Mouse (Mus musculus) testis, adult 2 months (tissue): ENCODE results near the gene Tkfc. TPM values are rescaled to one million over a fixed set of nuclear protein-coding genes. Genes with fewer than 3 reads are reported as not detected.

Experiments
- H3K27ac ChIP-seq: fragments of 200-500 bp; 2 replicates; pipeline ENCODE4 v1.5.1; 2012; ENCODE audit warnings: low read depth, low read length; ENCODE audit not compliant: control insufficient read depth, insufficient read depth
- H3K27me3 ChIP-seq: fragments of 200-500 bp; 2 replicates; pipeline ENCODE4 v1.6.1; 2012; ENCODE audit warnings: mild to moderate bottlenecking, low read length, moderate library complexity; ENCODE audit not compliant: control insufficient read depth, insufficient read depth
- H3K36me3 ChIP-seq: fragments of 200-500 bp; 2 replicates; pipeline ENCODE4 v1.6.1; 2012; ENCODE audit warnings: mild to moderate bottlenecking, low read length; ENCODE audit not compliant: control insufficient read depth, insufficient read depth
- H3K4me1 ChIP-seq: fragments of 200-500 bp; 2 replicates; pipeline ENCODE4 v1.6.1; 2012; ENCODE audit warnings: low read length; ENCODE audit not compliant: control insufficient read depth, insufficient read depth
- H3K4me3 ChIP-seq: fragments of 200-500 bp; 2 replicates; pipeline ENCODE4 v1.5.1; 2012; ENCODE audit warnings: low read depth, mild to moderate bottlenecking, low read length, moderate library complexity, mixed read lengths; ENCODE audit not compliant: control insufficient read depth
- CTCF ChIP-seq: fragments of 200-500 bp; IDR thresholded peaks from 2 replicates; pipeline ENCODE4 v1.5.1; 2012; ENCODE audit warnings: low read depth, mild to moderate bottlenecking, inconsistent platforms, low read length, moderate library complexity; ENCODE audit not compliant: control insufficient read depth, insufficient read depth, insufficient replicate concordance
- POLR2A ChIP-seq: fragments of 200-500 bp; IDR thresholded peaks from 2 replicates; pipeline ENCODE4 v1.6.1; 2012; ENCODE audit warnings: low read depth, mild to moderate bottlenecking, inconsistent platforms, low read length, moderate library complexity; ENCODE audit not compliant: control insufficient read depth
- polyA plus RNA-seq: library from polyadenylated mRNA; depleted of rRNA; stranded (reverse); fragments of >200 nt; gene quantifications from 2 replicates; pipeline ENCODE4 v1.2.3, GENCODE M21; 2012

Gene Tkfc
- polyA plus RNA-seq, 1 experiment = 166 TPM

- Histone ChIP-seq H3K27ac (no peak within 1 kb of the TSS), H3K4me3 (peak within 1 kb of the TSS; percentile 31)
Measured at GRCm38 (mm10) chr19:10634106-10634871, 28.8 kb upstream of the Tkfc start, which contains the start of gene Vwce. Vwce (plus strand) TSS chr19:10634213.

GRCm38 (mm10) chr19:10608573-10609240, 3.3 kb upstream of the Tkfc start:
- Histone ChIP-seq H3K36me3 (peaks cover 9% of the 10 kb centered on the region), H3K4me3 (no peak overlapping the region), H3K27ac (no peak overlapping the region), H3K4me1 (peaks cover 13% of the 10 kb centered on the region), H3K27me3 (no peaks in the 10 kb centered on the region)
- TF ChIP-seq POLR2A = no peak
- no peak for TF ChIP-seq CTCF

More at GRCm38 (mm10) chr19:10634106-10634871, 28.8 kb upstream of the Tkfc start, which contains the start of gene Vwce:
- TF ChIP-seq POLR2A = no peak
- TF ChIP-seq CTCF = peak; percentile 20; the same call in 1 of the 2 replicates
- Histone ChIP-seq H3K36me3 (no peaks in the 10 kb centered on the region; the same call in 1 of the 2 replicates), H3K27me3 (no peaks in the 10 kb centered on the region), H3K4me1 (peaks cover 8% of the 10 kb centered on the region)

GRCm38 (mm10) chr19:10605901-10606622, 608 bp upstream of the Tkfc start:
- Histone ChIP-seq H3K4me1 (peaks cover 16% of the 10 kb centered on the region), H3K36me3 (peaks cover 11% of the 10 kb centered on the region), H3K27me3 (no peaks in the 10 kb centered on the region), H3K27ac (peak overlapping the region; percentile 96), H3K4me3 (peak overlapping the region; percentile 100)
- no peak for TF ChIP-seq POLR2A

GRCm38 (mm10) chr19:10604534-10604933, 920 bp downstream of the Tkfc start:
- H3K4me3 ChIP-seq = peak overlapping the region; percentile 100
- peak overlapping the region; percentile 96 for H3K27ac ChIP-seq
- peaks cover 7% of the 10 kb centered on the region for H3K36me3 ChIP-seq
- no peak for TF ChIP-seq CTCF
- no peak; the same call in 1 of the 2 replicates for TF ChIP-seq POLR2A
- peaks cover 16% of the 10 kb centered on the region for H3K4me1 ChIP-seq
- H3K27me3 ChIP-seq = no peaks in the 10 kb centered on the region

GRCm38 (mm10) chr19:10603660-10604523, 1.6 kb downstream of the Tkfc start:
- Histone ChIP-seq H3K36me3 (peaks cover 6% of the 10 kb centered on the region), H3K4me1 (peaks cover 16% of the 10 kb centered on the region), H3K27ac (peak overlapping the region; percentile 96), H3K27me3 (no peaks in the 10 kb centered on the region), H3K4me3 (peak overlapping the region; percentile 100)
- peak; percentile 27; the same call in 1 of the 2 replicates for TF ChIP-seq POLR2A
- no peak for TF ChIP-seq CTCF

- Histone ChIP-seq H3K4me3 (no peak overlapping the region; the same call in 1 of the 2 replicates), H3K27ac (peak overlapping the region; percentile 82), H3K27me3 (no peaks in the 10 kb centered on the region), H3K4me1 (peaks cover 16% of the 10 kb centered on the region), H3K36me3 (peaks cover 6% of the 10 kb centered on the region)
- TF ChIP-seq CTCF (peak; percentile 74; the same call in 1 of the 2 replicates), POLR2A (0 out of 2 replicates have a peak, but pooled peaks have one; percentile 1)
Measured at GRCm38 (mm10) chr19:10602787-10603186, 2.7 kb downstream of the Tkfc start.
